Mouse (Mus musculus) cerebellum, postnatal 10 days (tissue): Measurements from ENCODE around the gene Plekha8.

Experiments
- DNase-seq, 2 experiments: peaks; one replicate each; pipeline ENCODE4 v3.0.0; 2021; ENCODE audit warnings: mixed read lengths in 2 of 2

Gene Plekha8

GRCm38 (mm10) chr6:54655471-54656095, 60.7 kb downstream of the Plekha8 start:
- DNase-seq: no peak

DNA sequence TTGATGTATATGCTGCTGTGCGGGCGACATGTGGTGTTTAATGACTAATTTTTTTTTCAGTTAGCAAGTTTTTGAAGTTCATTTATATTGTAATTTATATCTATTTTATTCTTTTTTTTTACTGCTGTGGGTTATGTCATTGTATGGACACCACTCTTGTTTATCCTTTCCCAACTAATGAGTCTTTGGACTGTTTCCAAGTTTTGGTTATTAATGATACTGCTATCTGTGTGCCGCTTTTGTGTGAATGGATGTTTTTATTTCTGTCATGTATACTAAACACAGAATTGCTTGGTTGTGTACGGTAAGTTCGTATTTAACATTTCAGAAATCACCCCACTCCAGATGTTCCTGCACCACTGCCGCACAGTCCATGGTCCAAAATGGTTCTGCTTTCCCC, 63.0 kb downstream of the Plekha8 start:
- DNase-seq: no peak

DNA sequence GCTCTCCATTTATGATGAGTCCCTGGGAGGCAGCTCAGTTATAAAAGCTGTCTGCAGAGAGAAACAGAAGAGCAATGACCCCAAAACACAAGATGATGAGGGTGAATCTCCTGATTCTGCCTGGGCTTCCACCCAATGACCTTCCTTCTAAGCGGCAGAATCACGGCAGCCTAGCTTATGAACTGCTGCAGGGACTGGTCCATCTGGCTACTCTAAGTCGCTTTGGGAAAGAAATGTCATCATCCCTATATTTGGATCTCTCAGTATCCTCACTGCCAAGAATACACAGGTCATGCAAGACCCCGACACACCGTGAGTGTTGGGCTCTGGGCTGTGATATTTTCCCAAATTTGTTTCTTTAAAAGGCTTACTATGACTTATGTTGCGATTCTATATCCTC, 75.0 kb downstream of the Plekha8 start:
- no peak for DNase-seq

- DNase-seq: no peak
Observed at GRCm38 (mm10) chr6:54672901-54673300, 78.0 kb downstream of the Plekha8 start.

GRCm38 (mm10) chr6:54679686-54680085, 84.8 kb downstream of the Plekha8 start:
- no peak for DNase-seq

DNA sequence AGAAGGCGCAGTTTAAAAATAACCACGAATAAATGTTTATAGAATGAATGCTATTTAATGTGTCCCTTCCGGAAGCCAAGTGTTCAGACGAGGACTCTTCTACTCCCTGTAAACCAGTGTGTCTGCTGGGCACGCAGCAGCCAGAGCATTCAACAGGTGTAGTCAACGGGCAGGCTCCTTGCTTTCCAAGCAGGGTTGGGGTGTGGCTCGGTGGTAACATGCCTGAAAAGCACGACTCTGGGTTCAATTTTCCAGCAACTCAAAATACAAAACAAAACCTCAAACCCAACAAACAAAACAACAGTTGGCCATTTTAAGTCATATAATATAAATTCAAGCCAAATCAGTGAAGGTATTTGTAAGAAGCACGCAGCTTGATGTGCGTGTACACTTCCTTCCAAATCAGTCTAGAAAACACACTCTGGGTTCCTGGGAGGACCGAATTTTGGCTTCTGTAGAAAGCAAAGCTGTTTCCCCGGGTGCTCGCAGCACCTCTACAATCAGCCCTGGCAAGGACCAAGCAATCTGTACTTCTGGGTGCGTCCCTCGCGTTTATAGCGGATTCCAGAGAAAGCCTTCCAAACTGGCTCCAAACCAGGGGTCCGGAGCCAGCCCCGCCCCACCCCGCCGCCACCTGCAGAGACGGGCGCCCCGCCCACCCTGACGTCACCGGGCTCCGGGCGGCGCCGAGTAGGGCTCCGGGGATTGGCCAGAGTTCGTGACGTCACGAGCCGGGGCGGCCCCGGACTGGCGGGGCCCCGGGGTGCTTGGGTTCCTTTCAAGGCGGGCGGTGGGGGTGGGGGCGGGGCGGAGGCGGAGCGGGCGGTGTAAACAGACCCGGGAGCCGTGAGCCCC, 86.2 kb downstream of the Plekha8 start, which contains the start of gene Mturn:
Gene Mturn (plus strand): TSS at position 734 of the 855 bp plus-strand sequence.
- peak; percentile 99 to 100 for DNase-seq

- peak in 1 of 2 experiments; percentile 61 for DNase-seq
Observed at GRCm38 (mm10) chr6:54681746-54682428, 87.0 kb downstream of the Plekha8 start.

GRCm38 (mm10) chr6:54684085-54684484, 89.2 kb downstream of the Plekha8 start:
- DNase-seq: peak; percentile 56 to 66

GRCm38 (mm10) chr6:54685103-54685502, 90.2 kb downstream of the Plekha8 start:
- peak in 1 of 2 experiments; percentile 26 for DNase-seq

DNA sequence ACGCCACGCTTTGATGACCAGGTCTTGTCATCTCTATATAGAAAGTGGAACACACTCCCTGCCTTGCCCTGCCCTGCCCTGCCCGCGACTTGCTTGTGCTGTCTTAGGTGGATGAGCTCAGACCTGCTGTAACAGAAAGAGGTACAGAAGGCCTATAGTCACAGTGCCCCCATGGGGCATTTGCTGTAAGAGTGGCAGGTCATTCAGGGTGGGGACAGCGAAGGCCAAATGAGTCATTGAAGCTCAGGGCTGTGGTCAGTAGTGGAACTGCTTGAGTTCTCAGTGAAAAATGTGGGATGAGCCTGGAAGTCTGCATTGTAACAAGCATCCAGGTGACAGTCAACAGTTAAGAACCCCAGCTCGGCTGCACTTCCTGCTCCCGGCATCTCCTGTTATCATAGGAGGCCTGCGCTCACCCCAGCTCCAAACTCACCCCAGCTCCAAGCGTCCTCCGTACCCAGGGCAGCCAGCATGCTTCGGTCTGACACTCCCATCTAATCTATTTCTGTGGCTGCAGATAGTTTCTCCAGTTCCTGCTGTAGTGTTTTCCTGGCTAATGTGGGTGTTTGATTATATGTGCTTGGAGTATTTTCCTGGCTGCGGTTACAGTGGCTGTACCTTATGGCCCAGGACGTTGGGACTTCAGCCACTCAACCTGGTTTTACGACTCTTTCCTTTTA, 90.9 kb downstream of the Plekha8 start:
- no peak for DNase-seq

- no peak for DNase-seq
Observed at GRCm38 (mm10) chr6:54686946-54687737, 92.2 kb downstream of the Plekha8 start.

DNA sequence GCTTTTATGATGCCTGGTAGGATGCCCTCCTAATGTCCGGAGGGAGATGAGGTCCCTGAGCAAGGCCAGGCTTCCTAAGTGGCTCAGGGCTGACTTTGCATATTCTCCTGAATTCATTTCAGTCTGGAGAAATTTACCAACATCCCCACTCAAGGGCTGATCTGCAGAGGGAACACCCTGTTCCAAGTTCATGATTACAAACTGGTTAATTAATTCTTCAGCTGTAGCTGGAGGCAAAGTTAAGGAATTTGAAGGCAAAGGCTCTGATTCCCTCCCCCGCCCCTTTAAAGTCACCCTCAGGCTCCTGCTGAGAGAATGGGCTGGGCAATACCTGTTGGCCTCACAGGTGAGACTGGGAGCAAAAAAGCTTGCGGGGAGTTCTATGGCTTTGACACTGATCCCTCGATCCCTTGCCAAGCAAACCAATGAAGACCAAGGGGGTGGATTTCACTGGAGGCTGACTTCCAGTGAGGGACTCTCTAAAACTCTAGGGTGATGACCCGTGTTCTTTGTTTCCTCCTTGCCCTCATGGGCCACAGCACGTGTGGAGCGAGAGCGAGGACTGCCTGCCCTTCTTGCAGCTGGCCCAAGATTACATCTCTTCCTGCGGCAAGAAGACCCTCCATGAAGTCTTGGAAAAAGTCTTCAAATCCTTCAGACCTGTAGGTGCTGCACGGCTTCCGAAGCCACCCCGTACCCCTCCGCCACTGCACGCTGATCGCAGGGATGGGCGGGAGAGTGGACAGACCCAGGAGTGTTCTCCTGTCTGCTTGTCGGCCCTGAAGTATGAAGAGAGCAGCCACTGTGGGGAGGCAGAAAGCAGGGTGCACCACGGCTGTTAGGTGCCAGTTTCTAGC, 93.8 kb downstream of the Plekha8 start:
- no peak for DNase-seq

DNA sequence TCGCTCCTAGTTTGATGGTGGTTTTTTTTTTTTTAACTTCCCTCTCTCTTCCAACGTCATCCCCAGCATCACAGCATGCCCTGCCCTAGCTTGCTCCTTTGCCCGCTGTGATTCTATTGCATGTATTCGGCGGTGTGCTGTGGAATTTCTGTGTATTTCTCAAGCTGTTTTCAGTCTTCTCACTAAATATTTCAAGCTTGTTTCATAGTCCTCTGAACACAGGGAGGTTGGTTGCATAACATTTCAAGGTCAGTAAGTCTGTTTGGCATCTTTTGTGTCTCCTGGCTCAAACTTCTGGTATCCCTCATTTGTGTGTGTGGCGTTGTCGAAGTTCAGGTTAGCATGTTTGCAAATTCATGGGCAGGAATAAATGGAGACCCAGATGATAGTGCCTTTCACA, 94.8 kb downstream of the Plekha8 start:
- no peak for DNase-seq

DNA sequence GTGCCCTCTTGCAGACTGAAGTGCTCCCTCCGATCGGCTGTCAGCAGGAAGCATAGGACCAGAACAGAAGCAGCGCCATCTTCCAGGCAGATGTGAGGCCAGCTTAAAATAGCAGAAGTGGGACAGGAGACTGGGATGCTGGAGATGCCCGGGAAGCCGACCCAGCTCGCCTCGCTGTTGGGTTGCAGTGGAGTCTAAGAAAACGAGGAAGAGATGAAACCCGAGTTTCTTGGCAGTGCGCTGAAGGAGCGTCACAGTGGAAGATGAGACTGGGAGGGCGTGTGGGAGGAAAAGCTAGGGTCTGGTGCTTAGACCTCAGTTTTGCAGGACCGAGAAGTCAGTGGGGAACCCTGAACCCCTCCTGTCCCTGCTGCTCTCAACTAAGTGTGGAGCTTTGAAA, 95.9 kb downstream of the Plekha8 start:
- DNase-seq: no peak

- no peak for DNase-seq
Observed at GRCm38 (mm10) chr6:54691368-54692116, 96.6 kb downstream of the Plekha8 start.

GRCm38 (mm10) chr6:54692201-54692600, 97.3 kb downstream of the Plekha8 start:
- no peak for DNase-seq

DNA sequence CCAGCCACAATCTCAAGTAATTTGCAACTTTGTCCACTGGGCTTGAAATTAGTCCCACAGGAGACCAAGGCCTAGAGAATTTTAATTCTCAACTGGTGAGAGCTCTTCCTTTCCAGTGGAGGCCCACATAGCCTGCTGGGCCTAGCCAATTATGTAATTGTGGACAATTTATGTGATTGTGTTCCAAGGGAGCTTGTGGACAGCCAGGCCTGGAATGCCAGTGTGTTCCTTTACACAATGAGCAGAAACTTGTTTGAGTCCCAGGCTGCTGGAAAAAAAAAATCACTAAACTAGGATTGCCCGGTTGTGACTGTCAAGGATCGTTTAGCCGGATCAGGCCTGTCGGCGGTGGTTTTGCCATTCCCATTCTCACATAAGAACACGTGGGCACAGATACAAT, 98.4 kb downstream of the Plekha8 start:
- no peak for DNase-seq
